Mouse (Mus musculus) thymus, postnatal 36 days (tissue): Measurements from ENCODE around the gene Maml2.

ENCODE experiments used
- DNase-seq, 2 experiments: peaks; one replicate each; pipeline ENCODE4 v3.0.0; 2022; ENCODE audit warnings: mixed read lengths in 2 of 2

Gene Maml2

GRCm38 (mm10) chr9:13536419-13537261 lies 238.9 kb downstream of the Maml2 start:
- DNase-seq = peak; percentile 62 to 79

- DNase-seq = no peak
Measured at GRCm38 (mm10) chr9:13538200-13538599, 240.4 kb downstream of the Maml2 start.

GRCm38 (mm10) chr9:13539535-13539934 lies 241.8 kb downstream of the Maml2 start:
- no peak for DNase-seq

- no peak for DNase-seq
Measured at GRCm38 (mm10) chr9:13540227-13540626, 242.5 kb downstream of the Maml2 start.

- DNase-seq = no peak
Measured at GRCm38 (mm10) chr9:13540781-13541180, 243.0 kb downstream of the Maml2 start.

GRCm38 (mm10) chr9:13543167-13543566 lies 245.4 kb downstream of the Maml2 start:
- no peak for DNase-seq

GRCm38 (mm10) chr9:13544133-13544532 lies 246.4 kb downstream of the Maml2 start:
- DNase-seq = no peak

- no peak for DNase-seq
Measured at GRCm38 (mm10) chr9:13545726-13546125, 248.0 kb downstream of the Maml2 start.

- DNase-seq = no peak
Measured at GRCm38 (mm10) chr9:13549911-13550310, 252.2 kb downstream of the Maml2 start.

GRCm38 (mm10) chr9:13552380-13553052 lies 254.8 kb downstream of the Maml2 start:
- DNase-seq = no peak

- DNase-seq = no peak
Measured at GRCm38 (mm10) chr9:13554773-13555172, 257.0 kb downstream of the Maml2 start.

- no peak for DNase-seq
Measured at GRCm38 (mm10) chr9:13555973-13556481, 258.3 kb downstream of the Maml2 start.

- DNase-seq = no peak
Measured at GRCm38 (mm10) chr9:13556696-13557095, 258.9 kb downstream of the Maml2 start.

- no peak for DNase-seq
Measured at GRCm38 (mm10) chr9:13558811-13559372, 261.1 kb downstream of the Maml2 start.

GRCm38 (mm10) chr9:13560651-13561050 lies 262.9 kb downstream of the Maml2 start:
- DNase-seq = no peak

- DNase-seq = no peak
Measured at GRCm38 (mm10) chr9:13561335-13561734, 263.6 kb downstream of the Maml2 start.

- DNase-seq = no peak
Measured at GRCm38 (mm10) chr9:13563475-13564414, 266.0 kb downstream of the Maml2 start.

GRCm38 (mm10) chr9:13565343-13566019 lies 267.7 kb downstream of the Maml2 start:
- no peak for DNase-seq

GRCm38 (mm10) chr9:13566154-13566885 lies 268.6 kb downstream of the Maml2 start:
- no peak for DNase-seq

GRCm38 (mm10) chr9:13569023-13569422 lies 271.3 kb downstream of the Maml2 start:
- no peak for DNase-seq

- DNase-seq = no peak
Measured at GRCm38 (mm10) chr9:13572847-13573246, 275.1 kb downstream of the Maml2 start.
